Mouse (Mus musculus) inflammation-experienced regulatory T-cells, adult 6 months (primary cell): Measurements from ENCODE around the gene Pcdh8. TPM values are rescaled to one million over a fixed set of nuclear protein-coding genes. Genes with fewer than 3 reads are reported as not detected.

Experiments used
- ATAC-seq: one replicate; pipeline ENCODE4 v1.8.0; 2017
- polyA plus RNA-seq, 3 experiments: library from polyadenylated mRNA; unstranded; fragments of 100-300 nt; shearing (Covaris generic); gene quantifications; one replicate each; pipeline ENCODE4 v1.2.1; 2017

The Pcdh8 gene
- not detected for polyA plus RNA-seq

DNA sequence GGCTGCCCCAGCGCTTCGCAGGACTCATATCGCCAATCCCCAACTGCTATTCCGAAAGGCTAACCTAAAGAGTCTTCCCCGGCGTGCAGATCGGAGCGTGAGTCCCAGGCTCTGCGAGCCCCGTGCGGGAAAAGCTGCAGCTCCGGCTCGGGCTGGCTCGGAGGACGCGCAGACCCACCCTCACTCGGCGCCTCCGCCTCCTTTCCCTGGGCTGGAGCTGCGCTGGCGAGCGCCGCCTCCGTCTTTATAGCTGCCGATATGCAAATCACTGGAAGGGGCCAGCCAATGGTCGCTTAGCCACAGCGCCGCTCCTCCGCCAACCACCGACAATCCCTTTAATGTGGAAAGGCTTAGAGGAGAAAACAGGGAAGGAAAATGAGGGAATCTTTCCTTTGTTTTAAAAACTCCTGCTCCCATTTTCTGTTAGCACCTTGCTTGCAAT, at the start of gene Pcdh8:
TSS of gene Pcdh8 (minus strand) at position 219 of the 442 bp plus-strand sequence.
- no peak for ATAC-seq

DNA sequence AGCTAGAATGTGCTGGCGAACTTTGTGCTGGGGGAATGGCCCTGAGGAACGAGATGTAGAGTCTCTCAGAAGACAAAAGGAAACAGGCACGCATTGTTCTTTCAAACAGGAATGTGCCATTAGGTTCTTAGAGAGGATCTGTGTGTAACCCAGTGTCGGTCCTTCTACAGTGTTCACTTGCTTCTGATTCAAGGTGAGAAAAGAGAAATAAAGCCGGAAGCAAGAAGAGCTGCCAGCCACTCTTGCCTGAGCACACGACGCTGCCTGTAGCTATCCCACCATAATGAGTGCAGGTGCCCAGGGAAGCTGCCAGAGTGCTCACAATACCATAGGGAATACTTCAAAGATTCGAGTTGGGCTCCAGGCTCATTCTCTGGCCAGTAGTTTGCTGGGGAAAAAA, 43.6 kb upstream of the Pcdh8 start:
- no peak for ATAC-seq

- ATAC-seq: no peak
Measured at GRCm38 (mm10) chr14:79814084-79814483, 43.0 kb upstream of the Pcdh8 start.

- ATAC-seq: no peak
Measured at GRCm38 (mm10) chr14:79793179-79793578, 22.1 kb upstream of the Pcdh8 start.

DNA sequence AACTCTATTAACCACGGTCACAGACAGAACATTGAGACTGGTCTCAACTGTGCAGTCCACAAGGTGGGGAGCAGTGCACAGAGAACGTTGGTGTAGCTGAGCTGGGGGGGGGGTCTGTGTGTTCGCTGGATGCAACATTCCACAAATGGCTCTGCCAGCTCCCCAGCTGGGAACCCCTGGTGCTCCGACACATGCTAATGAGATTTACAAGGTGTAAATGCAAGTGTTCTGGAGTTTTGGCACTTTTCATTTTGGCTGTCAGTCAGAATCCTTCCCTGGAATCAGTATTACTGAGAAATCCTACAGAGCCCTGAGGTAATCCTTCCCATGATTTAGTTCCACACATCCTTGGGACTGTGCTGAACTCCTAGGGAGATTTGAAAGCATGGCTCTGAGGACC, 18.4 kb upstream of the Pcdh8 start:
- ATAC-seq: no peak

DNA sequence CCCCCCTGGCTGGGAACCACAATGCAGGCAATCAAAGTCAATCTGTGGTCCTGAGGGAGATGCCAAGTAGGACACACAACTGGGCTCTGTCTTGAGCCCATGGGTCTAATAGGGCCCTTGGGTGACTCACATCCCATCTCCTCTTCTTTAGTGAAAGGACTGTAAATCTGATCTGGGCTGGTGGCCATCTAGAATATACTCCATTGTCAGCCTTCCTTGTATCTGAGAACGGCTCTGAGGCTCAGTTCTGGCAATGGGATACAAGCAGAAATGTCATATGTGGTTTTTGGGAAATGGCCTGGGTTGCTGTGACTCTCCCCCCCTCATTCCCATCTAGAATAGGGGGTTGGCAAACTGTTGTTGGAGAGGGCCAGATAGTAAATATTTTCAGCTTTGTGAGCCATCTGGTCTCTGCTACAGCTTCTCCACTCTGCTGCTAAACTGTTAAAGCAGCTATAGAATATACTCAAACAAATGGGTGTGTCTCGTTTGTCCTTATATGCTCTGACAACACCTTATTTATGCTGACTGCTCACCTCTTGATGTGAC, 17.6 kb upstream of the Pcdh8 start:
- no peak for ATAC-seq

DNA sequence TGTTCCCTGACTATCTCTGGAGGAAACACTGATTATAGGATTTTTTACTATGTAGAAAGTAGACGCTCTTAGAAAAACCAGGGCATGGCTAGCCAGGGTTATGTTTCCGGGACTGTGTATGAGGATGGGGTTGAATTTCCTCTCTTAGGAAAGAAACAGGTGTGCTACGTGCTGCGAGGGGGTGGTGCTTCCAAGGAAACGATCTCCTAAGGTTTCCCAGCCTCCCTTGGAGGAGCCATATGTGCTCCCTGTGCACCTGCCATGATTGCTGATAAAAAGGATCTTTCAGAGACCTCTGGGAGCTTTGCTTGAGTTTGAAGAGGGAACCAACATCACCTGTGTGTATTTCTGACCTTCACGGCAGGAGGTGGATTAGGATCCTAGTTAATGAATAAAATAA, 16.8 kb upstream of the Pcdh8 start:
- ATAC-seq: no peak

GRCm38 (mm10) chr14:79785400-79785799, 14.3 kb upstream of the Pcdh8 start:
- ATAC-seq: no peak

DNA sequence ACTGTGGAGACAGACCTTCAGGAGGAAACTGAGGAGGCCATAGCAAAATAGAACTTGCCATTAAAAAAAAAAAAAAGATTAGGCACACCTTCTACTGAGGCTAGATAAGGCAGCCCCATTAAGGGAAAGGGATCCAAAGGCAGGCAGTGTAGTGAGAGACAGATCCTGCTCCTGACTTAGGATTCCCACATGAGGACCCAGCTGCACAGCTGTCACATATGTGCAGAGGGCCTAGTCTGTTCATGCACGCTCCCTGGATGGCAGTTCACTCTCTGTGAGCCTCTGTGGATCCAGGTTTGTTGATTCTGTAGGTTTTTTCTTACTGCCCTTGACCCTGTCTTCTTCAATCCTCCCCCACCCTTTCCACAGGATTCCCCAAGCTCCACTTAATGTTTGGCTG, 9.8 kb upstream of the Pcdh8 start:
- no peak for ATAC-seq

DNA sequence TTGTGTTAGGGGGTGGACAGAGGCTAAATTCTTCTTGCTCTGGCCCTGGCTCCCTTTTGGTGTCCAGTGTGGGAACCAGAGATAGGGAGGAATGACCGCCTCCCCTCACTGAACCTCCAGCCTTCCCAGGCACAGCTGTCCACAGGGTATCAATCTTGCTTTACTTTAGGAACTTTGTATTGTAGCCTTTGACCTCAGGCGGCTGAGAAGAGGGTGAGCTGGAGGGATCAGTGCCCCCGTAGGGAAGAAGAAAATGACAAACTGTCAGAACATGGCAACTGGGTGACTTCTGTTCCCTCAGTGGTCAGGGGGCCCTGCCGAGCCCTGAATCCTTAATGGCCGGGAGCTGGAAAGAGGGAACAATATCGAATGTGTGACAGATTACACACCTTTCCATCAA, 9.2 kb upstream of the Pcdh8 start:
- ATAC-seq: no peak

DNA sequence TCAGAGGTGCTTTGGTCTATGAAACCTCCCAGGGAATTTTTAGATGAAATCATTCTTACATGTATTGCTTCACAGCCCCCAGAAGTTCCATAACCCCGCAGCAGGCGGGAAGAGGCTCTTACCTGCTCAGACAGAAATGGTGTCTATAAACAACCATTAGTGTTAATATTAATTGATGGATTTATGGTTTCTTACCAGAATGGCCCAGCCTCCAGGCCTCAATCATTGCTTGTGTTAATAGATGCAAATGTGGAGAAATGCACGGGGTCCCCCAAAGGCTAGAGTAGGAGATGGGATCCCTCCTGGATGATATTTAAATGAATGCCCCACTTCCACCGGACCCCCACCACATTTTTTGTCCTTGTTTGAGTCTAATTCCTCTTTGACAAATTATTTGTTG, 8.7 kb upstream of the Pcdh8 start:
- ATAC-seq: no peak

DNA sequence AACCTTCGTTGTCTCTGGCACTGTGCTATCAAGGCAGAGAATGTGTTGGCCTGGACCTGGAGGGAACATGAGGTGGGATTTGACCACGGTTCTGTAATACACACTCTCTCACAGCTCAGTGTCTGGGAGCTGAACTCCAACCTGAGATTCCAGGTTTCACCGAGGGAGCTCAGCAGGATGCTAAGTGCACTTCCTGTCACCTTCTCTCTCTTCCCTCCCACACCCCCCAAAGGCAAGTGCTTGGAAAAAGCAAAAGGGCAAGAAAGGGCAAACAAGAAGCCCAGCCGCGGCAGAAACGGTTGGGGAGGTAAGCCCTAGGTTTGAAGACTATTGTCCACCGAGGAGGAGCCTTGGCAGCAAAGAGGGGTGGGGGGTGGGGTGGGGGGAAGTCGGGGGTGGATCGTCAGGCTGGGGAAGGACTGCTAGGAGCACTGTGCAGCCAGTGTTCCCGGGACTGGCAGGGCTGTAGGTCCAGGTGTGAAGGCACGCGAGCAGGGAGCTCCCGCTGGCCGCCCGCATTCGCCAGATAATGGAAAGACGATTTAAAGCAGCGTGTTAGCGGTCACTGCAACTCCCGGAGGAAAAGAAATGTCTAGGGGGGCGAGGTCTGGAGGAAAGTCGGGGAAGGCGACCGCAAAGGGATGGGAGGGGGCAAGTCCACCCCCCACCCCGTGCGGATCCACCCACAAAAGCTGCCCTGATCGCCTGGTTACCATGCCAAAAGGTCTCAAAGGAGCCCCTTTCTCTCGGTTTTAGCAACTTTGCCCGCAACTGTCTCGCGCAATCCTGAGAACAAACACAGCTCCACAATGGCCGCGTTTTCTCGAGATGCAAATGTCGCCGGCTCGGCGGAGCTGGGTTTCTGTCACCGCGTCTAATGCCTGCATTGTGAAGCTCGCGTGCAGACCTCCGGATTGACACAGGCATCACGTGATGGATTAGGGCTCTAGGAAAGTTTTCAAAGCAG, 2.6 kb upstream of the Pcdh8 start:
- ATAC-seq: no peak

DNA sequence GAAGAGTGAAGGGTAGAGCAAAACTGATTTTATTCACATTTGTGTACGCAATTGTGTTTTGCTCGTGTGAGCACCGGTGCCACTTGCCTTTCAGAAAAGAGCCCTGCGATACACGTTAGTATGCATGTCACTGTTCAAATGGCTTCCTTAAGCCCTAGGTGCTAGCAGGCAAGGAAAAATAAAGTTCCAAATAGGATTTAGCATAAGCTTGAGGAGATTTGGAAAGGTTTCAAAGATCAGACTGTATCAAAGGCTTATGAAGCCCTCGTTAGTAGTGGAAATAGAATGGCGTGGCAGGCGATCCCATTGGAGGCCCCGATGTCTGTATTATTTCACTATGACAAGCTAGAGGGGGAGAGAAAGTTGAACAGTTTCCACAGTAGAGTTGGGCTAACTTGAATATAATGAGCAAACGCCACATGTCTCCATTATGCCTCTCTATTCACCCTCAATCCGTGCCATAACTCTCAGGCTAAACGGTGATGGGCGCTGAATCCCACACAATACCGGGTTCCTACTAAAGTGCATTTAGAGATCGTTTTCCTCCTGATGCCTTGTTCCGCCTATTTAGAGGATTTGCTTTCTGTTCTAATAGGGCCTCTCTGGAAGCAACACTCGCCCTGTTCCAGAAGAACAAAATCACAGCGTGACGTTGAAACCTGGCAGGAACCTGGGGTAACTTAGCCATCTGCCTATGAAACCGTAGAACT, 845 bp upstream of the Pcdh8 start:
- ATAC-seq: no peak

GRCm38 (mm10) chr14:79770306-79771093, 612 bp downstream of the Pcdh8 start:
- no peak for ATAC-seq

GRCm38 (mm10) chr14:79769618-79770017, 1.5 kb downstream of the Pcdh8 start:
- ATAC-seq: no peak

DNA sequence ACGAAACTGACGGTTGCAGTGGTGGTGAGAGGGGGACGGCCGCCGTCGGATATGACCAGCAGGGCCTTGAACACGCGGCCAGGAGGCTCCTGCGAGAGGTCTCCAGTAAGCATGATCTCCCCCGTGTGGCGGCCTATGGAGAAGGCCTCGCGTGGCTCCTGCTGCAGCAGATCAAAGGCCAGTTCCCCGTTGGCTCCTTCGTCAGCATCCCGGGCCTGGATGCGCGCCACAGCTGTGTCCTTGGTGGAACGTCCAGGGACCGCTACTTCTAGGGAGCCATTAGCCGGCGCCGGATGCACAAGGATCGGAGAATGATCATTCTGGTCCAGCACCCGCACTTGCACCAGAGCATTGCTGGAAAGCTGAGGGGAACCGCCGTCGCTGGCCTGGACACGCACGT, 2.1 kb downstream of the Pcdh8 start:
- ATAC-seq: no peak

- no peak for ATAC-seq
Measured at GRCm38 (mm10) chr14:79768076-79768830, 2.9 kb downstream of the Pcdh8 start.

- no peak for ATAC-seq
Measured at GRCm38 (mm10) chr14:79767601-79768000, 3.5 kb downstream of the Pcdh8 start.

GRCm38 (mm10) chr14:79765196-79765765, 5.8 kb downstream of the Pcdh8 start:
- no peak for ATAC-seq

- no peak for ATAC-seq
Measured at GRCm38 (mm10) chr14:79754601-79755222, 16.4 kb downstream of the Pcdh8 start.

DNA sequence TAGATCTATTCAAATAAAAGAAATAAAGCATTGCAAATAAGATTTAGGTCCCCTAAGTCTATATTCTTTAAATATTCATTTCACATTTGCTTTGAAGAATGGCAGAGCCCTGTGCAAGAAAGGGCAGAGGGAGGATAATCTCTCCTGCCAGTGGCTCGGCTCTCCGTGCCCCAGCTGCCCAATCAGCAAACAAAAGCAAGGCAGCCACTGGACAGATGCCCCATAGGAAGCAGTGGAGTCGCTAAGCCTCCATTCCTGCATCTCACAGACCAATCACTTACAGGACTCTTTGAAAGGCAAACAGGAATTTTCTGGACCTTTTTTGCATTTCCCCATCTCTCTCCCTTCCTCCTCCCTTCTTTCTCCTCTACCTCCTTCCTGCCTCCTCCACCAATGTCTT, 17.0 kb downstream of the Pcdh8 start:
- no peak for ATAC-seq
